Mouse (Mus musculus) hindbrain, embryonic 13.5 days (tissue): ENCODE results near the gene Pdlim5. TPM values are rescaled to one million over a fixed set of nuclear protein-coding genes. Genes with fewer than 3 reads are reported as not detected.

Experiments used
- ATAC-seq: fragments of 200-750 bp; cut with Nextera tagmentation; 2 replicates; pipeline ENCODE4 v1.8.0; 2017; ENCODE audit warnings: moderate TSS enrichment; ENCODE audit not compliant: low FRiP score
- H3K27ac ChIP-seq: fragments of 300-500 bp; sonication (generic); 2 replicates; pipeline ENCODE4 v1.5.1; 2015; ENCODE audit warnings: inconsistent platforms, mild to moderate bottlenecking, moderate library complexity
- H3K27me3 ChIP-seq: fragments of 300-500 bp; sonication (generic); 2 replicates; pipeline ENCODE4 v1.6.1; 2015; ENCODE audit warnings: mild to moderate bottlenecking, inconsistent platforms
- H3K36me3 ChIP-seq: fragments of 300-500 bp; sonication (generic); 2 replicates; pipeline ENCODE4 v1.6.1; 2015; ENCODE audit warnings: mild to moderate bottlenecking, inconsistent platforms
- H3K4me1 ChIP-seq: fragments of 300-500 bp; sonication (generic); replicated peaks from 2 replicates; pipeline ENCODE4 v1.6.1; 2015; ENCODE audit warnings: inconsistent platforms
- H3K4me2 ChIP-seq: fragments of 300-500 bp; sonication (generic); 2 replicates; pipeline ENCODE4 v1.6.1; 2015; ENCODE audit warnings: inconsistent platforms, mild to moderate bottlenecking, moderate library complexity
- H3K4me3 ChIP-seq: fragments of 300-500 bp; sonication (generic); 2 replicates; pipeline ENCODE4 v1.5.1; 2015; ENCODE audit warnings: mild to moderate bottlenecking, inconsistent platforms
- H3K9ac ChIP-seq: fragments of 300-500 bp; sonication (generic); 2 replicates; pipeline ENCODE4 v1.6.1; 2015; ENCODE audit warnings: mild to moderate bottlenecking, inconsistent platforms
- H3K9me3 ChIP-seq: fragments of 300-500 bp; sonication (generic); 2 replicates; pipeline ENCODE4 v1.6.1; 2016; ENCODE audit warnings: inconsistent platforms
- WGBS: fragments of 180-500 bp; shearing (Covaris S2); methylation state at CpG from one replicate; pipeline ENCODE4 v1.1.7; 2015; 5-methylcytosine and 5-hydroxymethylcytosine counted together
- polyA plus RNA-seq: library from polyadenylated mRNA; unstranded; fragments of >200 nt; fragmentation: Nextera tagmentation; extraction: Ambion mirVana; gene quantifications from 2 replicates; pipeline ENCODE4 v1.2.1, GENCODE M21; 2015

Gene Pdlim5
- polyA plus RNA-seq, 1 experiment from 2014 or later: 15.0 TPM

DNA sequence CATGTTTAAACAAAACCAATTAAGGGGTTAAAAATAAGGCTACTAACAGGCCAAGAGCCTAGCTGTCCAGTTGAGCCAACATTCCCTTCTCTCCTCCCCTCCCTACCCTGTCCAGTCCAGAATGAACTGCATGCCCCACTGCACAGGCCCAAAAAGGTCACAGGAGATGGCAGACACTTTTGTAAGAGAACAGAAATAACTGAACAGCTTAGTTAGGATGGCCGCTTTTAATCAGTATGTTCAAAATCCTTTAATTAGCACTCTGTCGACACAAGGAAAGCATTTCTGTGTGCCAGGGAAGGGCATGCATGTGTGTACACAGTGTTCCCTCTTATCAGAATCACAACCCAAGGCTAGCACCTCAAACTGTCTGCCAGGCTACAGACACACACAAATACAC is 5.2 kb downstream of the Pdlim5 start:
- H3K36me3 ChIP-seq: no peaks in the 10 kb centered on the region
- no peak overlapping the region for H3K4me2 ChIP-seq
- H3K9ac ChIP-seq: no peak overlapping the region
- H3K27ac ChIP-seq: no peak overlapping the region
- no peak overlapping the region for H3K4me3 ChIP-seq
- 49% methylated on average over 2 of the region's 2 CpGs for WGBS
- ATAC-seq: no peak
- peaks cover 5% of the 10 kb centered on the region; the same call in 1 of the 2 replicates for H3K27me3 ChIP-seq
- H3K4me1 ChIP-seq: peaks cover 12% of the 10 kb centered on the region
- no peaks in the 10 kb centered on the region for H3K9me3 ChIP-seq

DNA sequence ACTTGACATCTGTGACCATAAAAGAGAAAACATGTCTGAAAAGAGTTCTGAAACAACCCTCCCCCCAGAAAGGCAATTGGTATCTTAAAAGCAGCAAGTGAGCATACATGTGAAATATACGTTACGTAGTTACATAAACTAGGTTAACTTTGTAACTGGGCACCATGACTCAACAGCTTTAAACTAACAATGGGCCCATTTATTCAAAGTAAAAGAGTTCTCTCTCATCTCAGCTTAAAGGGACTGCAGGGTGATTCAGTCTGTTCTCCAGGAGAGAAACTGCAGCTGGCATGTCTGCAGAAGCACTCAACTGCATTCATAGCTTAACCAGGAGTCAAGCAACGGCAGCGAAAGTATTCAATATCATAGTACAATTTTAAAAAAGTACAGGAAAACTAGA is 7.3 kb downstream of the Pdlim5 start:
- no peak overlapping the region for H3K27ac ChIP-seq
- H3K4me1 ChIP-seq: no peaks in the 10 kb centered on the region
- no peak overlapping the region for H3K9ac ChIP-seq
- H3K4me2 ChIP-seq: no peak overlapping the region
- H3K9me3 ChIP-seq: no peaks in the 10 kb centered on the region
- H3K36me3 ChIP-seq: no peaks in the 10 kb centered on the region
- no peaks in the 10 kb centered on the region for H3K27me3 ChIP-seq
- 77% methylated on average over 4 of the region's 4 CpGs for WGBS
- H3K4me3 ChIP-seq: no peak overlapping the region
- no peak for ATAC-seq

DNA sequence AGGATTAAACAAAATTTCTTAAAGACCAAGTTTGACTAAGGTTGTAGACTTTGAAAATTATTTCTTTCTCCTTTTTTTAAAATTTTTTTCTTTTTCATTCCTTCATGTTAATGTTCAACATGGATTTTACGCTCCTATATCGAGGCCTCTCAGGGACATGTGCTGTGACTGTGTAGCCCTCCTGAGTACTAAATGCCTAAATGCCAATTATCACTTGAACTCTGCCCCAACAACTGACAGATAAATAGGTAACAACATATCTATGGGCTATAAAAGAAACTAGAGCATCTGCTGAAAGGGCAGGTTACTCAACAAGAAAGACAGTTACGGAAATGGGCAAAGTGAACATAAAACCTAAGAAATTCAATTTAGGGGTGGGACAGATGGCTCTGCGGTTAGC is 9.0 kb downstream of the Pdlim5 start:
- no peak overlapping the region for H3K4me3 ChIP-seq
- no peaks in the 10 kb centered on the region for H3K27me3 ChIP-seq
- no peaks in the 10 kb centered on the region for H3K9me3 ChIP-seq
- H3K4me2 ChIP-seq: no peak overlapping the region
- WGBS: 93% methylated on average over 4 of the region's 4 CpGs
- H3K27ac ChIP-seq: no peak overlapping the region
- H3K9ac ChIP-seq: no peak overlapping the region
- no peaks in the 10 kb centered on the region for H3K4me1 ChIP-seq
- no peaks in the 10 kb centered on the region for H3K36me3 ChIP-seq
- ATAC-seq: no peak

DNA sequence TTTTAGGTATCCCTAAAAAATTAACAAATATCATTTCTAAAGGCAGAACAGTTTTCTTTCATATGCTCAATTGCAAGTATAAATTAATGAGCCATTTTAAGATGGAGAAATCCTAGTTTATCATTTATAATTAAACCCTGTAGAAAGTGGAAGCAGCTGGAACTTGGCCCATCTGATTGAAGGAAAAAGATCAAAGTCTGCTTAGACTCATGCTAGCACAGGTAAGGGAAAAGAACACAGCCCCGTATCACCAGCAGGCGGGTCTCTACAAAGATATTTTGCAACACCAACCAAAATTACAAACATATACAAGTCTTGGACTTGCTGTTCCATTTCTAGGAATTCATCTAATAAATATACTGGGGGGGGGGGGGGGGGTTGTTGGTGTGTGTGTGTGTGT is 9.8 kb downstream of the Pdlim5 start:
- H3K27ac ChIP-seq: no peak overlapping the region
- no peak for ATAC-seq
- no peaks in the 10 kb centered on the region for H3K9me3 ChIP-seq
- H3K36me3 ChIP-seq: no peaks in the 10 kb centered on the region
- no peaks in the 10 kb centered on the region for H3K27me3 ChIP-seq
- no peak overlapping the region for H3K4me3 ChIP-seq
- H3K9ac ChIP-seq: no peak overlapping the region
- WGBS: 93% methylated on average over 2 of the region's 2 CpGs
- no peak overlapping the region for H3K4me2 ChIP-seq
- no peaks in the 10 kb centered on the region for H3K4me1 ChIP-seq

DNA sequence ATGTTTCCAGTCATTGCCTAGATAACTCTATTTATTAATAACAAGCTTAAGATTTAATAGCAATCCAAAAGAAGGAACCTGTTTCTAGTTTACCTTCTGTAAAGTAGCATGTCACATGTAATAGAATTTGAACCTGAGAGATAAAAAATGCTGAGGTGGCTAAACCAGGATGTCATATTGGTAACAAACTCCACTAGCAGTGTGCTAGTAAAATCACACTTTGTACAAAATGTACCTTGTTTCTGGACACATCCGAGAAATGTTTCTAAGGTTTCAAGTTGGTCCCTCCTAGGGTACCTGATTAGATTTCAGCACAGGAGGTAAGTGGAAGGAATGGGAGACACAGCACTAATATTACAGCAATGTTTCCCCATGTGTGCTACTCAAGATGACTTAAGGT is 18.9 kb downstream of the Pdlim5 start:
- Histone ChIP-seq H3K36me3 (no peaks in the 10 kb centered on the region), H3K4me1 (0 out of 2 replicates have a peak, but pooled peaks cover 3% of the 10 kb centered on the region), H3K9me3 (no peaks in the 10 kb centered on the region), H3K9ac (no peak overlapping the region), H3K27me3 (no peaks in the 10 kb centered on the region), H3K4me3 (no peak overlapping the region), H3K27ac (no peak overlapping the region), H3K4me2 (no peak overlapping the region)
- no peak for ATAC-seq
- 91% methylated on average over 1 of the region's 1 CpGs for WGBS

DNA sequence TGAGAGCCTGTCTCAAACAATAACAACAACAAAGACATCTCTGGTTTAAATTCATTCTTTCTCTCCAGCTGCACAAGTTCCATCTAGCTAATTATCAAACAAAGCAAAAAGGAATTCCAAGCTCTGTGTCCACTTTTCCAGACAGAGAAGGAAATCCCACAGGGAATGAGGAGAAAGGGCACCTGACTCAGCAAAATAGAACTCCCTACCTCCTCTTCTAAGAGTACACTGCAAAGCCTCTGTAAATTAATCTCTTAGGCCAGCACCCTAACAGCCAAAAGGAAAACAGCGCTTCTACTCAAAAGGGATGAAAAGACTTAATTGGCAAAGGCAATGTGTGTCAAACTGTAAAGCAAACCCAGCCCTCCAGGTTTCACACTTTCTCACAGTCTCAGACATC is 20.4 kb downstream of the Pdlim5 start:
- Histone ChIP-seq H3K4me2 (no peak overlapping the region), H3K9me3 (no peaks in the 10 kb centered on the region), H3K9ac (no peak overlapping the region), H3K4me1 (0 out of 2 replicates have a peak, but pooled peaks cover 3% of the 10 kb centered on the region), H3K27me3 (no peaks in the 10 kb centered on the region), H3K4me3 (no peak overlapping the region), H3K36me3 (no peaks in the 10 kb centered on the region), H3K27ac (no peak overlapping the region)
- 15% methylated on average over 1 of the region's 1 CpGs for WGBS
- ATAC-seq: no peak

DNA sequence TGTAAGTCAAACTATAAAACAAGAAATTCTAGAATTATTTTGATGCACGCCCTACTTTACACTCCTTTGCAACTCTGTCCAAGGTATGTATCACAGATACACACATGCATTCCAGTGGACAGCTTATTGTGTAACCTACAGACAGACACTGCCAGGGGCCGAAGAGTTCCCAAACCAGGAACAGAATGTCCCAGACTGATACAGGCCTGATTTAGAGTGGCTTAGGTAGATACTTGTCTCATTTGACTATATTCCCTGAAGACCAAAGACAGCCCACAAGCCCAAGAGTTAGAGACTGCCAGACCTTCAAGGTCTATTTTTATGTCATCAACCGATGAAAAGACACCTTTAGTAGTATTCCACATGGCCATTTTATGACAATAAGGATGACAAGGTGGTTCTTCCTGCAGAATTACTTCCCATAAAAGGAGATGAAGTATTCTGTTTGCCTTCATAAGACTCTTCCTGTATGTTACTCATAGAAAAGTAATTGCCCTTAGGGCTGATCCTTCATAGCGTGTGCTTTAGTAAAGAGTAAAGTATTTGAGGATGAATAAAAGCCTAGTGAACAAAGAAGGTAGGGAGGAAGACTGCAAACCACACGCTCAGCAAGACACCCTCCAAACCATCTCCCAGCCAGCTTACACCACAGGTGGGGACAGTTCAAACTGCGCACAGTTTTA is 22.9 kb downstream of the Pdlim5 start:
- no peaks in the 10 kb centered on the region for H3K9me3 ChIP-seq
- no peak overlapping the region for H3K4me3 ChIP-seq
- H3K9ac ChIP-seq: no peak overlapping the region
- no peak overlapping the region for H3K27ac ChIP-seq
- WGBS: 95% methylated on average over 6 of the region's 6 CpGs
- H3K36me3 ChIP-seq: no peaks in the 10 kb centered on the region
- H3K4me2 ChIP-seq: no peak overlapping the region
- no peak for ATAC-seq
- 0 out of 2 replicates have a peak, but pooled peaks cover 3% of the 10 kb centered on the region for H3K4me1 ChIP-seq
- H3K27me3 ChIP-seq: no peaks in the 10 kb centered on the region

DNA sequence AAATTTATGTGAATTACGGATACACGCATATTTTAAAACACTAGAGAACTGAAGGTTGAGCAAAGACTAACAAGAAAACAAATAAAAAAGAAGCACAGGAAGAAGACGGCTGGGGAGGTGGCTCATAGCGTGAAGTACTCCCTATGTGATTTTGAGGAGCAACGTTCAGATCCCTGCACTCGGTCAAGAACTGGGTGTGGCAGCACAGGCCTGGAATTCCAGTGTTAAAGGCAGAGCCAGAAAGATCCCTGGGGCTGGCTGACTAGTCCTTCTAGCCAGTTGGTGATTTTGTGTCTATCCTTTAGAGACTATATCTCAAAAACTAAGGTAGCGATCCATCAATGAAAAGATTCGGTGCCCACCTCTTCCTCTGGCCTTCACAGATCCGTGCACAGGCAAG is 27.1 kb downstream of the Pdlim5 start:
- no peaks in the 10 kb centered on the region for H3K4me1 ChIP-seq
- no peak overlapping the region for H3K4me2 ChIP-seq
- H3K36me3 ChIP-seq: no peaks in the 10 kb centered on the region
- no peak for ATAC-seq
- WGBS: 92% methylated on average over 9 of the region's 9 CpGs
- H3K27me3 ChIP-seq: no peaks in the 10 kb centered on the region
- no peaks in the 10 kb centered on the region for H3K9me3 ChIP-seq
- H3K4me3 ChIP-seq: no peak overlapping the region
- no peak overlapping the region for H3K27ac ChIP-seq
- no peak overlapping the region for H3K9ac ChIP-seq

DNA sequence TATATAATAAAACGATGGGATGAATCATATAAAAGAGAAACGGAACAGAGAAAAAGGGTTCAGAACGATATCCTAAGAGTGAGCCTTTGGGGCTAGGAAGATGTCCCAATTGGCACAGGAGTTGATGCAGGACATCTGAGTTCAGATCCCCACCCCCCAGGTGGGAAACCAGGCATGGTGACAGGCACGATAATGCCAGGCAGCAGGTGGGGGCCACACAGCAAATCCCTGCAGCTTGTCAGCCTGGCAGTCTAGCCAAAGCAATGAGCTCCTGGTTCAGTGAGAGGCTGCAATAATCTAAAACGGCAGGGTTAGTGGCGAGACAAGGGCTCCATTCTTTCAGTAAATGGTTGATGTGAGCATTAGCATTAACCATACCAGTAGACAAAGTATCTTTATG is 33.4 kb downstream of the Pdlim5 start:
- Histone ChIP-seq H3K4me1 (no peaks in the 10 kb centered on the region), H3K4me3 (no peak overlapping the region), H3K4me2 (no peak overlapping the region), H3K27ac (no peak overlapping the region), H3K27me3 (no peaks in the 10 kb centered on the region), H3K9ac (no peak overlapping the region), H3K9me3 (no peaks in the 10 kb centered on the region), H3K36me3 (no peaks in the 10 kb centered on the region)
- ATAC-seq: no peak
- WGBS: 69% methylated on average over 6 of the region's 6 CpGs

DNA sequence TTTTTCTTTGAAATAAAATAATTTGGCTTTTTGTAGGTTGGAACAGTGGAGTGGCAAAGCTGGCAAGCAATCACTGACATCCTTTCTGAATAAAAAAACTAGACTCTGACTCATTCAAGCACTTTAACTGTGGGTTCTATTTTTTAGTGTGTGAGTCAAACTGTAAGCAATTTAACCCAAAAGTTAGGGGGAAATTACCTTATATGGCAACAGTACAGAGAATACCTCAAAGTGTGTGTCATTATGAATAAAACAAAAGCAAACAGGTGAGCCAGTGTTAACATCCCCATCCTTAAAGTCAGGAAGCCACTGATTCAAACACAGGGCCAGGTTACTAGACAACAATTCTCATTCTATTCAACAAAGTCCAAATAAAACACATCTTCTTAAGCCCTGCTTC is 36.5 kb downstream of the Pdlim5 start:
- no peak overlapping the region for H3K4me2 ChIP-seq
- H3K27me3 ChIP-seq: no peaks in the 10 kb centered on the region
- ATAC-seq: no peak
- H3K27ac ChIP-seq: no peak overlapping the region
- no peak overlapping the region for H3K4me3 ChIP-seq
- H3K36me3 ChIP-seq: no peaks in the 10 kb centered on the region
- H3K9ac ChIP-seq: no peak overlapping the region
- H3K9me3 ChIP-seq: no peaks in the 10 kb centered on the region
- no peaks in the 10 kb centered on the region for H3K4me1 ChIP-seq

DNA sequence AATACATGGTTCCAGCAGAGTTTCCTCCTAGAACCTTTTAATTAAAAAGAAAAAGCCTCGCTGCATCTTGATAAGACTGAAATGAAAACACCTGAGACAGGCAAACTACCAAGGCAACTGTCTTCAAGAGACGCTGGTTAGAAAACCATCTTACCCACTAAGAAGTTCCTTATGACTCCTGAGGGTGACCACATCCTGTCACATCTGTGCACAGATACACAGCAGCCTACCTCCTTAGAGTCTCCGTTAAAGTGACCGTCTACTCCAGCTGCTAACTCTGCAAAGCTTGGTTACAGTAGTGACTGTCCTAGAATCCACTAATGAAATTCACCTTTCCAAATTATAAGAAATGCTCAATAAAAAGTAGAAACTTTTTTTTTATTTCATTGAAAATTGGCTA is 38.8 kb downstream of the Pdlim5 start:
- no peak for ATAC-seq
- Histone ChIP-seq H3K27ac (no peak overlapping the region), H3K4me1 (no peaks in the 10 kb centered on the region), H3K9ac (no peak overlapping the region), H3K9me3 (no peaks in the 10 kb centered on the region), H3K4me2 (no peak overlapping the region), H3K4me3 (no peak overlapping the region), H3K27me3 (no peaks in the 10 kb centered on the region), H3K36me3 (no peaks in the 10 kb centered on the region)
- 81% methylated on average over 4 of the region's 4 CpGs for WGBS

DNA sequence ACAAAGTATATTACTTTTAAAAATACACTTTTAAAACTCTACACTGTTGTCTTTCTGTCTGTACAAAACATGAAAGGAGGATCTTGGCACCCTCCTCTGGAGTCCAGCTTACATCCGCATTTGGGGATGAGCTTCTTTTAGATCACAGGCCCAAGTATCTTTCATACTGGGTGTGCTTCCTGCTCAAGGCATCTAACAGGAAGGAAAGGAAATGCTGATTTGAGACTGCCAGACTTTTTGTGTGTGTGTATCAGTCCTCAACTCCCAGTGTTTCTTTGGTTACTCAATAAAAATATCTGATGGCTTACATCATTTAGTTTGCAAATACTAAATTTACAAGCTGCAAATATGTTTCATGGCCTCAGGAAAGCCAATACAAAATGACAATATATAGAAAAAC is 42.3 kb downstream of the Pdlim5 start:
- H3K27ac ChIP-seq: no peak overlapping the region
- ATAC-seq: no peak
- H3K4me1 ChIP-seq: no peaks in the 10 kb centered on the region
- H3K9ac ChIP-seq: no peak overlapping the region
- WGBS: 88% methylated on average over 1 of the region's 1 CpGs
- no peak overlapping the region for H3K4me3 ChIP-seq
- peaks cover 4% of the 10 kb centered on the region for H3K36me3 ChIP-seq
- H3K4me2 ChIP-seq: no peak overlapping the region
- 0 out of 2 replicates have a peak, but pooled peaks cover 3% of the 10 kb centered on the region for H3K9me3 ChIP-seq
- no peaks in the 10 kb centered on the region for H3K27me3 ChIP-seq

DNA sequence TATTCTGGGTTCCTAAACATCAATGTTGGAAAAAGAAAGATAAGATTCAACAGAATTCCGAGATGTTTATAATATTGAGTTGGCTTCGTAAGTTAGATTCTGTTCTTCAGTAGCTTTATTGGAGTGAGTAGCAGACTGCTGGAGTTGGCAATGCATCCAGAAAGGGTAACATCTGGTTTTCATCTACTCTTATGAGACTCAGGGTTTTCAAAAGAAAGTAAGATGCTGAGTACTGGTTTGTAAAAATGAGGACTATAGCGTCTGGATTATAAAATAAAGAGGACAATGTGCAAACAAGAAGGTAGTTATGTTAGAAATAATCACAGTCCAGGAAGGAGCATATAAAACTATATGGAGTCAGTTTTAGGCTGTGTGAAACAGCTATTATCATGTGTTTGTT is 45.0 kb downstream of the Pdlim5 start:
- ATAC-seq: no peak
- H3K4me1 ChIP-seq: no peaks in the 10 kb centered on the region
- H3K27ac ChIP-seq: no peak overlapping the region
- H3K27me3 ChIP-seq: no peaks in the 10 kb centered on the region
- H3K9ac ChIP-seq: no peak overlapping the region
- WGBS: 83% methylated on average over 3 of the region's 3 CpGs
- 0 out of 2 replicates have a peak, but pooled peaks cover 3% of the 10 kb centered on the region for H3K9me3 ChIP-seq
- H3K4me3 ChIP-seq: no peak overlapping the region
- peaks cover 4% of the 10 kb centered on the region for H3K36me3 ChIP-seq
- no peak overlapping the region for H3K4me2 ChIP-seq
